Mouse (Mus musculus) cerebellum, adult 11 months (tissue): Measurements from ENCODE around the gene Dlst.

ENCODE experiments used
- DNase-seq: peaks from one replicate; pipeline ENCODE4 v3.0.0; 2022

Dlst gene

GRCm38 (mm10) chr12:85182898-85183297 lies 72.3 kb downstream of the Dlst start:
- DNase-seq = no peak

DNA sequence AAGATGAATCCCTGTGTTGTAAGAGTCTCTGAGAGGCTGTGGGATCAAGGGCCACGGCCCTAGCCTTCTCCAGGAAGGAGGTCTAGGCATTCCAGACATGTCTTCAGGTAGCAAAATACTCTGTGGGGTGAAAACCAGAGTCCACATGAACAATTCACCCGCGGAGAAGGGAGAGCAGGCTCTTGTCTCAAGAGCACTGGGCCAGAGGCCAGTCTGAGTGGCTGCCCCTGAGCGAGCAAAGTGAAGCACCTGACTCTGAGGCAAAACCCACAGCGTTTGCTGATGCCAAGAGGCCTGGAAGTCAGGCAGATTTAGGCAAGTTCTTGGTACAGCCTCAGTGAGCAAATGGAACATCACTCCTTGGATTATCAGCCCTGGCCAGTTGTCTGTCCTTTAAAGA lies 73.5 kb downstream of the Dlst start:
- no peak for DNase-seq
